Mouse (Mus musculus) c-Kit-positive CD71-negative TER-119-negative erythroid progenitor cells, embryonic 14.5 days (primary cell): ENCODE data around the gene 2210016F16Rik.
"Not testable (repeated sequence)": the region's sequence is repeated elsewhere in the genome, so short reads cannot be mapped to it uniquely, and the experiment has no call there.

Experiments
- DNase-seq: peaks from one replicate; pipeline ENCODE4 v3.0.0-alpha.2; 2013; ENCODE audit warnings: low read depth

2210016F16Rik gene

DNA sequence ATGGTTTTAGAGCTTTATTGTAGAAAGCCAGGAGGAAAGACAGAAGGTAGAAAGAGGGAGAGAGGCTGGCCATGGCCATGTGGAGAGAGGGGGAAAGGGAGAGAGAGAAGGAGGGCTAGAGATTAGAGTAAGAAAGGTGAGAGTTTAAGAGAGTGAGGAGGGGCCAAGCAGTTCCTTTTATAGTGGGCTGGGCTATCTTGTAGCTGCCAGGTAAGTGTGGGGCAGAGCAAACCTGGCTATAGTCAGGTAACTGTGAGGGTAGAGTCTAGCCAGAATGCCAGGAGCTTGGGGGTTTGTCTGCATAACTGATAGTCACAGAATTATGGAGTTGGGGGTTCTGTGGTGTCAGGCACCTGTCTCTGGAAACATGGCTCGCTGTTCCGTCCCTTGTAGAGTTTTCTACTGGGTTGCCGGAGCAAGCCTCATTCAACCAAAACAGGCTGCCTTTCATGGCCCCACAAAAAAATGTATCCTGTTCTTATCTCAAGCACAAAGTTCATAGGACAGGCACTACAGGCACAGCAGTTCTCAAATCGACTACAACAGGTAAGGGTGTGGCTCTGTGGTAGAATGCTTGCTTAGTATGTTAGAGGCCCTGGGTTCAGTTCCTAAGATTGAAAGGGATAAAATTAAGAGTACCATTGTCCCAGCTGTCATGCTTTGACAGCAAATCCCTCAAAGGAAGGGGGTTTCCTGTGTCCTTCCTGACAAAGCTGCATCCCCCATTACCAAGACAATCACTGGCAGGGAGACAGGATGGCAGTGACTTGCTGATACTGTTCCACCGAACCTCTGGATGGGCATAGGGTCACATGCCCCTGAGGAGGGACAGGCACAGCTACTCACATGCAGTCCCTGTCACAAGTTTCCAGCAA is 12.5 kb downstream of the 2210016F16Rik start:
- no peak for DNase-seq

DNA sequence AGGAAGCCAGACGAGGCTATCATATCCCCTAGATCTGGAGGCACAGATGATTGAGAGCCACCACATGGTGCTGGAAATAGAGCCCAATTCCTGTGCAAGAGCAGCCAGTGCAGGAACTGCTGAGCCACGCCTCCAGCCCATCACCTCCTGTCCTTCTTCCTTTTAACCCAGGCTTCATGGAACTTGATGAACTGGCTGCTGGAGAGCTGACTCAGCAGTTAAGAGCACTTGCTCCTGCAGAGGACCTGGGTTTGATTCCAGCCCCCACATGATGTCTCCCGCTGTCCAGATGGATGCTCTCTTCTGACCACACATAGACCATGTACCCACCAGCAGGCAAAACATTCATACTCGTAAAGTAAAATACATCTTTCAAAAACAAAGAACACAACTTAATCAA is 16.2 kb downstream of the 2210016F16Rik start:
- no peak for DNase-seq

DNA sequence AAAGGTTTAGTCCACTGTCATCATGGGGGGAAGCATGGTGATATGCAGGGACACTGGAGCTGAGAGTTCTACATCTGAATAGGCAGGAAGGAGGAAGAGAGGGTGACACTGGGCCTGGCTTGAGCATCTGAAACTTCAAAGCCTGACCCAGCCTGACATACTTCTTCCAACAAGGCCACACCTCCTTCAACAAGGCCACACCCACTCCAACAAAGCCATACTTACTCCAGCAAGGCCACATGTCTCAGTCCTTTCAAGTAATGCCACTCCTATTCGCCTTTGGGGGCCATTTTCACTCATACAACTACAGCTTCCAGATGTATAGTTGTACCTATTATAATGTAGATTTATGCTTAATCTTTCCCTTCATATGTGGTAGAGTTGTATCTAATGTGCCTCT is 17.4 kb downstream of the 2210016F16Rik start:
- DNase-seq = no peak

- no peak for DNase-seq
Observed at GRCm38 (mm10) chr13:58366373-58366772, 18.7 kb downstream of the 2210016F16Rik start.

- DNase-seq = not testable (repeated sequence)
Observed at GRCm38 (mm10) chr13:58365179-58365578, 19.8 kb downstream of the 2210016F16Rik start.

DNA sequence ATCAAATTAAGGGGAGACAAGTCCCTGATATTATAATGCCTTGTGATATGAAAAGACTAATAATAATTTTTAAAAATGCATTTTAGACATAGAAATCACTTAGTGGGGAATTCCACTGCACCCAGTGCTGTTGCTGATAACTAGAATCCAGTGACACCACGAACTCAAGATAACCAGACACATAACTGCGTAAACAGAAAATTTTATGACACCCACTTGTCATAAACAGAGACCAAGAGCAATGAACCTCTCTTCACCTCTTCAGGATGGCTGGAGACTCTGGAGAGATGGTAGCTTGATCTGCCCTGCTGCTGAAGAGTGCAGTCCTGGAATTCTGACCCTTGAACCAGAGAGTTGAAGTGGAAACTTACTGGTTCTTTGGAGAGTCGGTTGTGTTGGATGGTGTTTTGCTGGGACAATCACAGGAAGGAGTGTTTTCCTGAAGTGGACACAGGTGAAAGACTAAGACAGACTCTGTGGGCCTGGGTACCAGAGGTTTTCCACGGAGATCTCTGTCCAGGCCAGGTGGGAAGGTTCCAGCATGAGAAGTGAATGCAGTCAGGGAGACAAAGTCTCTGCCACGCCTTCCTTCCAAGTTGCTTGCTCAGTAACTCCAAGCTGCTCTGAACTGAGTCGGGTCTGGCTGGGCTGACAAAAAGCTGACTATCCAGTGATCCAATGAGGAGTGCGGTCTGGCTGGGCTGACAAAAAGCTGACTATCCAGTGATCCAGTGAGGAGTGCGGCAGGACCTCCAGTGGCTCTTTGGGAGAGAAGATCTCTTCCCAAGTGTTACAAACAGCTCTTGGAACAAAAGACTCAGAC is 20.5 kb downstream of the 2210016F16Rik start:
- no peak for DNase-seq

GRCm38 (mm10) chr13:58359304-58359653 is 25.7 kb downstream of the 2210016F16Rik start:
- DNase-seq = peak; percentile 8

- peak; percentile 80 for DNase-seq
Observed at GRCm38 (mm10) chr13:58358629-58359303, 26.3 kb downstream of the 2210016F16Rik start, which contains the start of gene Kif27. Kif27 (minus strand) TSS chr13:58359122.

DNA sequence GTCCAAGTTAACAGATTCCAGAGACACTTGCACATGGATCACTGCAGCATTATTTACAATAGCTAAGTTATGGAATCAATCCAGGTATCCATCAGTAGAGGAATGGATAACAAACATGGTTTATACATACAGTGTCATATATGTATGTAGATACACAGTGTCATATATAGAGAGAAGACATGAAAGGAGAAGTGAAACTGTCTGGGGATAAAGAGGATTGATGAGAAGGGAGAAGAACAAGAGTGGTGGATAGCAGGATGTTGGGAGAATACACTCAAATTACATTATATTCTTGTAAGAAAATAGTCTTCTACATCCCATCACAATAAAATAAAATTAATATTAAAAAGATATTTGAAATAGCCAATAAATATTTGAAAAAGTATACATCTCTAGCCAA is 32.0 kb downstream of the 2210016F16Rik start:
- no peak for DNase-seq

DNA sequence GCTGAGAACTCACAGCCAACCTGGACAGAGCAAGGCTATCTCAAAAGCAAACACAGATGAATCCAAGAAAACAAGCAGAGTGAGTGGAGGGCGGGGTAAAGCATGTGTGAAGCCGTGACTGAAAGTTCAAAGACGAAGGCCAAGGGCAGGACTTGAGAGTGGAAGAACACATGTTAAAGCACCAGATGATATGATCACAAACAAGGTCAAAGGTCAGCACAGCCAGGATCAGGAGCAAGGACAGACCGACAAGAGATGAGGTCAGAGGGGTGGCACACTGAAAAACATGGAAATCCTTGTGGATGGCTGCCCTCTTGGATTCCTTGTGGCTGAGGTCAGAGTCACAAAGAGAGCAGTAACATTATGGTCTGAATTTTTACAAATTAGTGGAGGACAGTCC is 34.4 kb downstream of the 2210016F16Rik start:
- DNase-seq = no peak

DNA sequence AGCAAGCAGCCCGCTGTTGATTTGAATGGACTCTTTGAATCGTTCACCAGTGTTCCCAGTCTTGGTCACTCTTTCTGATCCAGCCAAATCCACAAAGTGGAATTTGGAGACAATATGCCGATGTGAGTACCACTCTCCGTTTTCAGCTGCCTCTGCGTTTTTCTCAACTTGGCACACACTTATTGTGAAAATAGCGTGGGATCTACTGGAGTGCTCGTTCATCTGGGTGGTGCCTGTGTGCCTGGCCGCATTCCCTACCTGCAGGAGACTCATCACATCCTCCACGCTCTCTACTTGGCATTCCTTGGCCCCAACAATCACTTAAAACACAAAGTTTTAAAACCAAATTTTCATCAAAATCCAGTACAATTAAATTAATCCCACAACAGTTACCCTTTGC is 40.5 kb downstream of the 2210016F16Rik start:
- no peak for DNase-seq

DNA sequence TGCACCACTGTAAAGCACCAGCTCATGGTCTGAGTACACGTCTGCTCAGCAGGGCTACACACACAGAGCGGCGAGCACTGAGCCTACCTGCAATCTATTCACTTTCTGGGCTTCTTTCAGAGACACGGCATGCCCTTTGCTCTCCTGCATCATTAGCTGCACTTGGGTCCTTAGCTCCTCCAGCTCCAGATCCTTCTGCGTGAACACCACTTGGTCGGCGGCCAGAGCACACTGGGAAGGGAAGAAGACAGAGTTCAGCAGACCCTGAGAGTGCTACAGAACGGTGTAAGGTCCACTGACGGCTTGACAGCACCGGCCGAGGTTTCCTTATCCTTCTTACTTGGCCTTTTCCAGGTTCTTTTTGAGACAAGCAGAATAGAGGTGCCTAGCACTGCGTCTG is 47.6 kb downstream of the 2210016F16Rik start:
- DNase-seq = no peak

DNA sequence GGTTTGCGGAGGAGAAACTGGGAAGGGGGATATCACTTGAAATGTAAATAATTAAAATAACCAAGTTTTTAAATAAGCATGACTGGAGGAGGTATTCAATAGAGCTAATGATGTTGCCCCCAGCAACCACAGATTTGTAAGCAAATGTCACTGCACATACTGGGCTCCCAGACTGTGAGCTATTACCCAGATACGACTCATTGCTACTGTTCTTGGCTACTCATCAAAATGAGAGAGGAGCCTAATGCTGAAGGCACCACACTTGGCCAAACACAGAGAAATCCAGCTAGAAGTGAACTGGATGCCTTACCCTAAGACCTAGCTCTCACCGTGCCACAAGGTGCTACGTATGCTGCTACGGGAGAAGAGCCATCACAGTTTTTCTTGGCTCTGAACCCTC is 50.9 kb downstream of the 2210016F16Rik start:
- no peak for DNase-seq
